Mouse (Mus musculus) bone marrow, adult 2 months (tissue): ENCODE data around the gene Far1. TPM values are rescaled to one million over a fixed set of nuclear protein-coding genes. Genes with fewer than 3 reads are reported as not detected.

Source experiments
- H3K27ac ChIP-seq: fragments of 200-500 bp; 2 replicates; pipeline ENCODE4 v1.5.1; 2012; ENCODE audit warnings: low read depth, mild to moderate bottlenecking, control low read depth, inconsistent platforms, low read length; ENCODE audit not compliant: control insufficient read depth, poor library complexity, insufficient read depth
- H3K4me1 ChIP-seq: fragments of 200-500 bp; 2 replicates; pipeline ENCODE4 v1.6.1; 2011; ENCODE audit warnings: low read length; ENCODE audit not compliant: control insufficient read depth, insufficient read depth
- H3K4me3 ChIP-seq: fragments of 200-500 bp; replicated peaks from 2 replicates; pipeline ENCODE3; 2011; ENCODE audit warnings: mild to moderate bottlenecking, low read depth, low read length, control low read depth; ENCODE audit not compliant: control insufficient read depth
- CTCF ChIP-seq: fragments of 200-500 bp; IDR thresholded peaks from 2 replicates; pipeline ENCODE4 v1.5.1; 2011; ENCODE audit warnings: low read length, control low read depth; ENCODE audit not compliant: control insufficient read depth, insufficient read depth
- POLR2A ChIP-seq: fragments of 200-500 bp; IDR thresholded peaks from 2 replicates; pipeline ENCODE4 v1.6.1; 2011; ENCODE audit warnings: low read depth, mild to moderate bottlenecking, control low read depth, low read length, borderline replicate concordance; ENCODE audit not compliant: control insufficient read depth
- WGBS: fragments of 180-500 bp; shearing (Covaris S2); methylation state at CpG from one replicate; pipeline ENCODE4 v1.1.7; 2018; 5-methylcytosine and 5-hydroxymethylcytosine counted together
- polyA plus RNA-seq: library from polyadenylated mRNA; stranded (reverse); fragments of >200 nt; gene quantifications from 2 replicates; pipeline ENCODE4 v1.2.4, GENCODE M21; 2011; ENCODE audit warnings: low replicate concordance; ENCODE audit not compliant: missing spikeins, insufficient read depth, insufficient read length

The Far1 gene
- polyA plus RNA-seq, 1 experiment: 28.5 TPM

GRCm38 (mm10) chr7:113543158-113543557, 29.5 kb downstream of the Far1 start:
- WGBS: 51% methylated on average over 1 of the region's 1 CpGs
- no peaks in the 10 kb centered on the region for H3K4me1 ChIP-seq
- TF ChIP-seq POLR2A (no peak), CTCF (no peak)
- H3K27ac ChIP-seq: no peak overlapping the region
- no peak overlapping the region for H3K4me3 ChIP-seq

GRCm38 (mm10) chr7:113551742-113552463, 38.3 kb downstream of the Far1 start:
- Histone ChIP-seq H3K27ac (no peak overlapping the region), H3K4me3 (no peak overlapping the region), H3K4me1 (no peaks in the 10 kb centered on the region; the same call in 1 of the 2 replicates)
- TF ChIP-seq POLR2A: no peak
- TF ChIP-seq CTCF: no peak

GRCm38 (mm10) chr7:113552508-113552907, 38.9 kb downstream of the Far1 start:
- H3K4me1 ChIP-seq: no peaks in the 10 kb centered on the region; the same call in 1 of the 2 replicates
- H3K4me3 ChIP-seq: no peak overlapping the region
- H3K27ac ChIP-seq: no peak overlapping the region
- WGBS: 64% methylated on average over 2 of the region's 2 CpGs
- TF ChIP-seq POLR2A: no peak
- TF ChIP-seq CTCF: no peak

- TF ChIP-seq POLR2A (no peak), CTCF (no peak)
- H3K27ac ChIP-seq: no peak overlapping the region
- H3K4me3 ChIP-seq: no peak overlapping the region
- WGBS: 15% methylated on average over 1 of the region's 1 CpGs
- no peaks in the 10 kb centered on the region; the same call in 1 of the 2 replicates for H3K4me1 ChIP-seq
Measured at GRCm38 (mm10) chr7:113556138-113556537, 42.5 kb downstream of the Far1 start.

GRCm38 (mm10) chr7:113566892-113567291, 53.3 kb downstream of the Far1 start:
- TF ChIP-seq CTCF (no peak), POLR2A (no peak)
- no peak overlapping the region for H3K27ac ChIP-seq
- WGBS: 73% methylated on average over 1 of the region's 1 CpGs

GRCm38 (mm10) chr7:113571121-113571520, 57.5 kb downstream of the Far1 start:
- Histone ChIP-seq H3K4me3 (no peak overlapping the region), H3K27ac (no peak overlapping the region), H3K4me1 (no peaks in the 10 kb centered on the region)
- 88% methylated on average over 6 of the region's 6 CpGs for WGBS
- no peak for TF ChIP-seq CTCF
- TF ChIP-seq POLR2A: no peak

More at GRCm38 (mm10) chr7:113566892-113567291, 53.3 kb downstream of the Far1 start:
- no peaks in the 10 kb centered on the region for H3K4me1 ChIP-seq
- H3K4me3 ChIP-seq: no peak overlapping the region

- H3K4me1 ChIP-seq: no peaks in the 10 kb centered on the region
- no peak overlapping the region for H3K27ac ChIP-seq
- WGBS: 27% methylated on average over 2 of the region's 2 CpGs
- H3K4me3 ChIP-seq: no peak overlapping the region
- TF ChIP-seq POLR2A (no peak), CTCF (no peak)
Measured at GRCm38 (mm10) chr7:113572741-113573140, 59.1 kb downstream of the Far1 start.

- Histone ChIP-seq H3K4me3 (no peak overlapping the region), H3K27ac (no peak overlapping the region), H3K4me1 (no peaks in the 10 kb centered on the region)
- 77% methylated on average over 2 of the region's 2 CpGs for WGBS
- TF ChIP-seq POLR2A (no peak), CTCF (no peak)
Measured at GRCm38 (mm10) chr7:113582111-113582510, 68.5 kb downstream of the Far1 start.

GRCm38 (mm10) chr7:113589211-113589610, 75.6 kb downstream of the Far1 start:
- Histone ChIP-seq H3K4me3 (no peak overlapping the region), H3K27ac (no peak overlapping the region), H3K4me1 (no peaks in the 10 kb centered on the region; the same call in 1 of the 2 replicates)
- WGBS: 81% methylated on average over 2 of the region's 2 CpGs
- TF ChIP-seq CTCF: no peak
- TF ChIP-seq POLR2A: no peak
